Mouse (Mus musculus) urinary bladder, postnatal 25 days (tissue): ENCODE measurements around the gene Ubash3a.

Source experiments
- DNase-seq: peaks from one replicate; pipeline ENCODE4 v3.0.0; 2022; ENCODE audit warnings: low spot score

The Ubash3a gene

GRCm38 (mm10) chr17:31207771-31208334 is at the start of gene Ubash3a:
Ubash3a (plus strand) TSS chr17:31207873.
- no peak for DNase-seq

- no peak for DNase-seq
Observed at GRCm38 (mm10) chr17:31157921-31158320, 49.8 kb upstream of the Ubash3a start.

GRCm38 (mm10) chr17:31160291-31160690 is 47.4 kb upstream of the Ubash3a start:
- DNase-seq = no peak

- no peak for DNase-seq
Observed at GRCm38 (mm10) chr17:31162607-31163006, 45.1 kb upstream of the Ubash3a start.

- no peak for DNase-seq
Observed at GRCm38 (mm10) chr17:31163821-31164220, 43.9 kb upstream of the Ubash3a start.

- no peak for DNase-seq
Observed at GRCm38 (mm10) chr17:31165127-31165526, 42.5 kb upstream of the Ubash3a start, which contains the start of gene Tff1. Tff1 (minus strand) TSS chr17:31165277.

- DNase-seq = no peak
Observed at GRCm38 (mm10) chr17:31169796-31170195, 37.9 kb upstream of the Ubash3a start.

GRCm38 (mm10) chr17:31176321-31176720 is 31.4 kb upstream of the Ubash3a start:
- DNase-seq = no peak

GRCm38 (mm10) chr17:31181490-31181889 is 26.2 kb upstream of the Ubash3a start:
- DNase-seq = no peak

- no peak for DNase-seq
Observed at GRCm38 (mm10) chr17:31183180-31183974, 24.3 kb upstream of the Ubash3a start.

- no peak for DNase-seq
Observed at GRCm38 (mm10) chr17:31184269-31184990, 23.2 kb upstream of the Ubash3a start.

GRCm38 (mm10) chr17:31187370-31187769 is 20.3 kb upstream of the Ubash3a start:
- DNase-seq = peak; percentile 59

- DNase-seq = no peak
Observed at GRCm38 (mm10) chr17:31191825-31192224, 15.8 kb upstream of the Ubash3a start.

GRCm38 (mm10) chr17:31192663-31193062 is 15.0 kb upstream of the Ubash3a start:
- no peak for DNase-seq

- no peak for DNase-seq
Observed at GRCm38 (mm10) chr17:31193360-31193759, 14.3 kb upstream of the Ubash3a start.

- no peak for DNase-seq
Observed at GRCm38 (mm10) chr17:31195207-31195606, 12.5 kb upstream of the Ubash3a start.

GRCm38 (mm10) chr17:31196283-31196682 is 11.4 kb upstream of the Ubash3a start:
- no peak for DNase-seq

GRCm38 (mm10) chr17:31198877-31199276 is 8.8 kb upstream of the Ubash3a start, which contains the start of gene Tmprss3:
Tmprss3 (minus strand) TSS chr17:31198977.
- no peak for DNase-seq

GRCm38 (mm10) chr17:31208654-31209053 is 981 bp downstream of the Ubash3a start:
- no peak for DNase-seq

GRCm38 (mm10) chr17:31209376-31209930 is 1.8 kb downstream of the Ubash3a start:
- no peak for DNase-seq

GRCm38 (mm10) chr17:31210299-31210698 is 2.6 kb downstream of the Ubash3a start:
- no peak for DNase-seq

GRCm38 (mm10) chr17:31211881-31212280 is 4.2 kb downstream of the Ubash3a start:
- DNase-seq = no peak
